Mouse (Mus musculus) neural tube, embryonic 11.5 days (tissue): ENCODE measurements at regions not wholly inside any gene's neighbourhood (a gene's known extent, or its start where the extent isn't known, plus 50 kb on each side); places are given as distances from the start of the nearest gene placed in this dataset.

Experiments used
- ATAC-seq: fragments of 200-750 bp; cut with Nextera tagmentation; 2 replicates; pipeline ENCODE4 v1.8.0; 2017; ENCODE audit warnings: moderate number of reproducible peaks, mild to moderate bottlenecking, moderate TSS enrichment, moderate library complexity; ENCODE audit not compliant: insufficient read depth, low FRiP score, low TSS enrichment
- DNase-seq: peaks from one replicate; pipeline ENCODE4 v3.0.0-alpha.2; 2015; ENCODE audit warnings: low spot score
- H3K27ac ChIP-seq: fragments of 300-500 bp; sonication (generic); 2 replicates; pipeline ENCODE4 v1.5.1; 2014; ENCODE audit warnings: low read depth, mild to moderate bottlenecking, low read length
- H3K27me3 ChIP-seq: fragments of 300-500 bp; sonication (generic); 2 replicates; pipeline ENCODE4 v1.6.1; 2014; ENCODE audit warnings: mild to moderate bottlenecking, low read length, mixed read lengths; ENCODE audit not compliant: control insufficient read depth, insufficient read depth
- H3K36me3 ChIP-seq: fragments of 300-500 bp; sonication (generic); 2 replicates; pipeline ENCODE4 v1.6.1; 2014; ENCODE audit warnings: mild to moderate bottlenecking, low read length, moderate library complexity, mixed read lengths; ENCODE audit not compliant: control insufficient read depth, insufficient read depth
- H3K4me1 ChIP-seq: fragments of 300-500 bp; sonication (generic); 2 replicates; pipeline ENCODE4 v1.6.1; 2014; ENCODE audit warnings: low read length, mixed read lengths; ENCODE audit not compliant: control insufficient read depth, insufficient read depth
- H3K4me2 ChIP-seq: fragments of 300-500 bp; sonication (generic); 2 replicates; pipeline ENCODE4 v1.6.1; 2014; ENCODE audit warnings: low read depth, mild to moderate bottlenecking, moderate library complexity
- H3K4me3 ChIP-seq: fragments of 300-500 bp; sonication (generic); 2 replicates; pipeline ENCODE4 v1.5.1; 2014; ENCODE audit warnings: low read depth, low read length
- H3K9ac ChIP-seq: fragments of 300-500 bp; sonication (generic); 2 replicates; pipeline ENCODE4 v1.6.1; 2014; ENCODE audit warnings: mild to moderate bottlenecking, low read length
- H3K9me3 ChIP-seq: fragments of 300-500 bp; sonication (generic); 2 replicates; pipeline ENCODE4 v1.6.1; 2016; ENCODE audit warnings: low read length; ENCODE audit not compliant: control insufficient read depth
- WGBS: fragments of 180-500 bp; shearing (Covaris S2); extraction: QIAGEN DNeasy Blood & Tissue Kit; methylation state at CpG from one replicate; pipeline ENCODE4 v1.1.7; 2014; 5-methylcytosine and 5-hydroxymethylcytosine counted together

DNA sequence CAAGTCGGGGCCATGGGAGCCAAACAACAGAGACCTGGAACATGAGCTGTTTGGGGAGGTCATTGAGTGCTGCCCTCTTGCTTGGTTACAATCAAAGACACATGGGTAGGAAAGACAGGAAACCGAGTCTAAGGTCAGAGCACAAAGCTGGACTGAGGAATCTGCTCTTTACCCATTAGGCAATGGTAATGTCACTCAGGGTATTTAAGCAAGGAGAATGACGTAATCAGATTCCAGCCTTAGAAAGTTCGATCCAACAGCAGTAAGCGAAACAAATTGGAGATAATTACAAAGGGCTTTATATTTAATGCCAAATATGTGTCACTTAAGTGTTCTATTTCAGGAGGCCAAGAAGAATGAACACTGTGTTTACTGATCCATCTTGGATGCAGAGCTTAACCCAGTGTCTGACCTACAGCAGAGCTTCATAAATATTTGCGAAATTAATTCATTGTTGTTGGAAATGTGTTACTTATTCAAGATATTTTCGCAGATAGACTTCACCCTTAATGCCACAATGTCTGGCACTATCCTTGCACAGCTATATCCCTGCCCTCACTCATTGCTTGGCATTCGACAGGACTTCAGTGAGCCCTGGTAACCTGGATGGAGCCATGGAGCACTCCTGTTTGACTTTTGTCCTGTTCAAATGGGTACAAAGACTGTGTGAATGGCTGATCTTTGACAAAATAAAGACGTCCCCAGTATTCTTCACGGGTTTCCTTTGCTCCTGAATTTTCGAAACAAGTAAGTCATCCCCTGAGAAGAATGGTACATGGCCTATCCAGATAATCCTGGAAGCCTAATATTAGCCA, 56.2 kb upstream of the Ptgfr start:
- H3K9me3 ChIP-seq = no peaks in the 10 kb centered on the region
- 82% methylated on average over 11 of the region's 11 CpGs for WGBS
- DNase-seq (no peak), ATAC-seq (no peak)
- H3K4me1 ChIP-seq = peaks cover 3% of the 10 kb centered on the region; the same call in 1 of the 2 replicates
- H3K27me3 ChIP-seq = no peaks in the 10 kb centered on the region
- H3K9ac ChIP-seq = no peak overlapping the region
- no peak overlapping the region for H3K27ac ChIP-seq
- H3K36me3 ChIP-seq = no peaks in the 10 kb centered on the region
- H3K4me2 ChIP-seq = no peak overlapping the region
- H3K4me3 ChIP-seq = no peak overlapping the region

DNA sequence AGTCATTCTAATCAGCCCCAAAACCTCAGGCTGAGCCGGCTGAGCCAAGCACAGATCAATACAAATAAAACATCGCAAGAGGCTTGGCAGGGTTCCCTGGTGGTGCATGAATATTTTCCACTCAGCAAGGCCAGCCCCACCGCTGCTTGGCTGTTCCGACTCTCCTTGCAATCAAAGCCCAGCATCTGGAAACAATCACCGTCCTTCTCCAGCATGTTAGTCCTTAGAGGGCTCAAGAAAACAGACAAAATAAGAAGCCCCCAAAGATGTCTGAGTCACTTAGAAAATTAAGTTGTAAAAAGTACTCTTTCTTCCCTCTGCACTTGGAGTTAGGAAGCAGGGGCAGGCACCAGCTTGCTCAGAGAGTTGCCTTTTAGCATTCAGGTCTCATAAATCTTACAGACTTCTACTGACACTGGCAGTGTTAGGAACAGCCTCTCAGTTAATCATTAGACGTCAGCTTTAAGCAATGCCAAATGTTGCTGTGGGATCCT, 54.4 kb upstream of the Ptgfr start:
- no peaks in the 10 kb centered on the region for H3K9me3 ChIP-seq
- H3K4me2 ChIP-seq = no peak overlapping the region
- no peaks in the 10 kb centered on the region for H3K36me3 ChIP-seq
- ATAC-seq (no peak; the same call in 1 of the 2 replicates), DNase-seq (peak; percentile 69)
- no peak overlapping the region for H3K9ac ChIP-seq
- H3K27me3 ChIP-seq = no peaks in the 10 kb centered on the region
- no peak overlapping the region; the same call in 1 of the 2 replicates for H3K27ac ChIP-seq
- 11% methylated on average over 6 of the region's 6 CpGs for WGBS
- H3K4me1 ChIP-seq = peaks cover 3% of the 10 kb centered on the region; the same call in 1 of the 2 replicates
- no peak overlapping the region for H3K4me3 ChIP-seq

DNA sequence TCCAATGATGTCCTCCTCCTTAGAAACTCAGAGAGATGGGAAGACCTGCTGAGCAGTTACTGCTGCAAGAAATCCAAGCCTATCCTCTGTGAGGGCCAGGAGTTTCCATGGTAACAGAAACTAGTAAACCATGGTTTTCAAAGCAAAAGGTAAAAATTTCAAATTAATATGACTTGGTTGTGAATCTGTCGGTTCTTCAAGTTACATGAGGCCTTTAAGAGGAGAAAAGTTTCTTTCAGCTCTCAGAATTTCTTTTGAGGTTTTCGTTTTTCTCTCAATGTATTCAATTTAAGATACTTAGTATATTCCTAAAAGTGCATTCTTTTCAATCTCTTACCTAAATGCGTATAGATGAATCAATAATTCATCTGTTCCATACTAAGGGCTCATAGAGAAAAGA, 53.9 kb upstream of the Ptgfr start:
- DNase-seq (no peak), ATAC-seq (no peak)
- 65% methylated on average over 3 of the region's 3 CpGs for WGBS
- Histone ChIP-seq H3K9ac (no peak overlapping the region), H3K4me3 (no peak overlapping the region), H3K4me2 (no peak overlapping the region), H3K9me3 (no peaks in the 10 kb centered on the region), H3K36me3 (no peaks in the 10 kb centered on the region), H3K27me3 (no peaks in the 10 kb centered on the region), H3K4me1 (peaks cover 3% of the 10 kb centered on the region; the same call in 1 of the 2 replicates), H3K27ac (no peak overlapping the region; the same call in 1 of the 2 replicates)

DNA sequence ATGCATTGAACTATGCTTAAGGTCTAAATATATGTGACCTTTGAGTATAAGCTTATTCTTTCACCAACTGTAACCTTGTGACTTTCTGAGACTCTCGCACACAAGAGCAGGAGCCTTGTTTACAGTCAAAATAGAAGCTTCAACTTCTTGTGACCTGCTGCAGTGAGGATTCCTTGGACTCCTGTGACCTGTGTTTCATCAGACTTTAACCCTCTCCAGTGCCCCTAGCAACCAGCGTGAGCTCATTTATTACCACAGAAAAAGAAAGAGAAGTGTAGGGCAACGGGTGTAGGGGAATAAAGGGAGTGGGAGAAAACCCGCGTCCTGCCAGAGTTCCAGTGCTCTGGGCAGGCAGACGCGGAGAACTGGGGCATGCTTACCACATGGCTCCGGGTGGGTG, 52.3 kb upstream of the Ptgfr start:
- no peak overlapping the region for H3K27ac ChIP-seq
- peaks cover 3% of the 10 kb centered on the region; the same call in 1 of the 2 replicates for H3K4me1 ChIP-seq
- ATAC-seq (no peak), DNase-seq (peak; percentile 40)
- no peaks in the 10 kb centered on the region for H3K36me3 ChIP-seq
- H3K9ac ChIP-seq = no peak overlapping the region
- 41% methylated on average over 8 of the region's 8 CpGs for WGBS
- no peaks in the 10 kb centered on the region for H3K27me3 ChIP-seq
- H3K4me2 ChIP-seq = no peak overlapping the region
- H3K4me3 ChIP-seq = no peak overlapping the region
- H3K9me3 ChIP-seq = no peaks in the 10 kb centered on the region
